ENCODE assay signal across 8 mouse cellular contexts in genomic region chr11:69981141-69981762, GRCm38 (mm10). TPM values are rescaled to one million over a fixed set of nuclear protein-coding genes. Genes with fewer than 3 reads are reported as not detected.
A peak's percentile ranks its signal among the peaks of the same experiment; 100 is the strongest.
DNase-seq lines count a peak whose midpoint lies in the region; ATAC-seq and TF ChIP-seq lines count a peak whose summit lies in the region.

TSS of gene Ctdnep1 (plus strand) at chr11:69981156.

- ATAC-seq in intestine, embryonic 15.5 days: no peak
- no peak for ATAC-seq in lung, embryonic 16.5 days (ENCODE audit: low read depth)
- ATAC-seq in stomach, postnatal 0 days (ENCODE audit: low FRiP score, low TSS enrichment): 0 out of 2 replicates have a peak, but pooled peaks have one; percentile 3

- H3K36me3 ChIP-seq in intestine, embryonic 15.5 days: peaks cover 23% of the 10 kb centered on the region
- peaks cover 19% of the 10 kb centered on the region for H3K36me3 ChIP-seq in lung, embryonic 16.5 days (ENCODE audit: control insufficient read depth, insufficient read depth, low read length)
- peaks cover 7% of the 10 kb centered on the region; the same call in 1 of the 2 replicates for H3K36me3 ChIP-seq in stomach, postnatal 0 days (ENCODE audit: control insufficient read depth, insufficient read depth, low read length)

- H3K27ac ChIP-seq in cerebellum, adult 2 months (ENCODE audit: insufficient read depth, low read length): peak within 1 kb of the TSS; percentile 81
- peak within 1 kb of the TSS; percentile 100 for H3K27ac ChIP-seq in intestine, embryonic 15.5 days
- H3K27ac ChIP-seq in lung, embryonic 16.5 days (ENCODE audit: low read length): peak within 1 kb of the TSS; percentile 99
- peak within 1 kb of the TSS; percentile 98 for H3K27ac ChIP-seq in stomach, postnatal 0 days (replicated peaks)

- no peaks in the 10 kb centered on the region for H3K9me3 ChIP-seq in intestine, embryonic 15.5 days
- no peaks in the 10 kb centered on the region for H3K9me3 ChIP-seq in lung, embryonic 16.5 days (ENCODE audit: control insufficient read depth, low read length)
- no peaks in the 10 kb centered on the region for H3K9me3 ChIP-seq in stomach, postnatal 0 days (ENCODE audit: control insufficient read depth, low read length)

- peak within 1 kb of the TSS; percentile 84 for H3K4me3 ChIP-seq in cerebellum, adult 2 months (replicated peaks; ENCODE audit: insufficient read depth, low read depth, low read length)
- H3K4me3 ChIP-seq in intestine, embryonic 15.5 days (replicated peaks): peak within 1 kb of the TSS; percentile 99
- H3K4me3 ChIP-seq in lung, embryonic 16.5 days (ENCODE audit: low read length): peak within 1 kb of the TSS; percentile 98
- H3K4me3 ChIP-seq in stomach, postnatal 0 days (ENCODE audit: low read depth, low read length): peak within 1 kb of the TSS; percentile 97

- H3K9ac ChIP-seq in intestine, embryonic 15.5 days: peak within 1 kb of the TSS; percentile 99
- peak within 1 kb of the TSS; percentile 100 for H3K9ac ChIP-seq in lung, embryonic 16.5 days (ENCODE audit: low read length)
- H3K9ac ChIP-seq in stomach, postnatal 0 days (ENCODE audit: low read length): peak within 1 kb of the TSS; percentile 97

- TF ChIP-seq CTCF in cerebellum, adult 2 months (IDR thresholded peaks at IDR 0.05; ENCODE audit: borderline replicate concordance, insufficient read depth, low read depth, low read length): no peak
- no peak for TF ChIP-seq CTCF in stomach, postnatal 0 days (IDR thresholded peaks at IDR 0.05; ENCODE audit: low read depth)

- H3K4me1 ChIP-seq in cerebellum, adult 2 months (ENCODE audit: control insufficient read depth, insufficient read depth, low read length): peaks cover 3% of the 10 kb centered on the region
- H3K4me1 ChIP-seq in intestine, embryonic 15.5 days (replicated peaks): peaks cover 16% of the 10 kb centered on the region
- peaks cover 26% of the 10 kb centered on the region for H3K4me1 ChIP-seq in lung, embryonic 16.5 days (replicated peaks; ENCODE audit: control insufficient read depth, insufficient read depth, low read length)
- H3K4me1 ChIP-seq in stomach, postnatal 0 days (replicated peaks; ENCODE audit: control insufficient read depth, insufficient read depth): no peaks in the 10 kb centered on the region; the same call in 1 of the 2 replicates

- H3K27me3 ChIP-seq in cerebellum, adult 2 months (ENCODE audit: control insufficient read depth, insufficient read depth, low read length): no peaks in the 10 kb centered on the region
- no peaks in the 10 kb centered on the region for H3K27me3 ChIP-seq in intestine, embryonic 15.5 days (replicated peaks)
- no peaks in the 10 kb centered on the region for H3K27me3 ChIP-seq in lung, embryonic 16.5 days (ENCODE audit: control insufficient read depth, insufficient read depth, low read depth, low read length)
- H3K27me3 ChIP-seq in stomach, postnatal 0 days (ENCODE audit: control insufficient read depth, insufficient read depth, low read length): no peaks in the 10 kb centered on the region

- no peak for DNase-seq in cerebellum, adult 2 months
- DNase-seq in cerebellum, postnatal 10 days: no peak
- peak; percentile 41 for DNase-seq in 3T3-L1 (ENCODE audit: low read depth, low spot score)
- peak; percentile 46 for DNase-seq in cerebellum, adult 8-10 months
- DNase-seq in gastrocnemius, postnatal 4 days (ENCODE audit: low spot score in 2 of 2): no peak
- no peak for DNase-seq in stomach, postnatal 0 days (ENCODE audit: low spot score)

- no peak for TF ChIP-seq POLR2A in cerebellum, adult 2 months (IDR thresholded peaks at IDR 0.05; ENCODE audit: borderline replicate concordance, insufficient read depth, low read length)

- no peak for TF ChIP-seq EP300 in stomach, postnatal 0 days (optimal IDR thresholded peaks at IDR 0.05)

- H3K4me2 ChIP-seq in intestine, embryonic 15.5 days (replicated peaks): peak within 1 kb of the TSS; percentile 69
- H3K4me2 ChIP-seq in lung, embryonic 16.5 days (ENCODE audit: low read depth, low read length): peak within 1 kb of the TSS; percentile 92
- peak within 1 kb of the TSS; percentile 91 for H3K4me2 ChIP-seq in stomach, postnatal 0 days (replicated peaks; ENCODE audit: low read depth)

- under 1% methylated on average over 43 of the region's 43 CpGs for WGBS in cerebellum, adult 2 months
- WGBS in intestine, embryonic 15.5 days: 0% methylated on average over 42 of the region's 43 CpGs
- WGBS in lung, embryonic 16.5 days: under 1% methylated on average over 34 of the region's 43 CpGs
- WGBS in stomach, postnatal 0 days: under 1% methylated on average over 32 of the region's 43 CpGs

RNA-seq across cellular contexts. Expression of gene Ctdnep1, which starts in this region (rescaled TPM):
- polyA plus RNA-seq in cerebellum, adult 2 months (2012; rRNA removed): 93.9 and 108 TPM in 2 replicates
- total RNA-seq in gastrocnemius, postnatal 4 days (2021): 100 to 1,000 TPM; 204 to 229 TPM
- 23.2 and 26.3 TPM in 2 replicates for polyA plus RNA-seq in intestine, embryonic 15.5 days (2015; fragmentation: Nextera tagmentation; extraction: Ambion mirVana)
- 20.6 and 23.0 TPM in 2 replicates for polyA plus RNA-seq in lung, embryonic 16.5 days (2015; fragmentation: Nextera tagmentation; extraction: Ambion mirVana)
- polyA plus RNA-seq in stomach, postnatal 0 days (2015; fragmentation: Nextera tagmentation; extraction: Ambion mirVana): 13.1 and 14.9 TPM in 2 replicates

Comparison
In these comparisons a context has a peak if more than half of its experiments do, and no peak if none do; other contexts are left out.
1. DNase-seq: peak in 3T3-L1 (single experiment) and cerebellum, adult 8-10 months (single experiment); none in cerebellum, adult 2 months (0 of 2), cerebellum, postnatal 10 days (0 of 2), gastrocnemius, postnatal 4 days (0 of 2) and stomach, postnatal 0 days (single experiment).
2. Peak in every context shown above with its lines, with median percentiles within 50 percentile points of each other: H3K27ac ChIP-seq, H3K4me3 ChIP-seq, H3K4me2 ChIP-seq and H3K9ac ChIP-seq.